Mouse (Mus musculus): Measurements from ENCODE around the gene Hes6.

Hes6 gene

DNA sequence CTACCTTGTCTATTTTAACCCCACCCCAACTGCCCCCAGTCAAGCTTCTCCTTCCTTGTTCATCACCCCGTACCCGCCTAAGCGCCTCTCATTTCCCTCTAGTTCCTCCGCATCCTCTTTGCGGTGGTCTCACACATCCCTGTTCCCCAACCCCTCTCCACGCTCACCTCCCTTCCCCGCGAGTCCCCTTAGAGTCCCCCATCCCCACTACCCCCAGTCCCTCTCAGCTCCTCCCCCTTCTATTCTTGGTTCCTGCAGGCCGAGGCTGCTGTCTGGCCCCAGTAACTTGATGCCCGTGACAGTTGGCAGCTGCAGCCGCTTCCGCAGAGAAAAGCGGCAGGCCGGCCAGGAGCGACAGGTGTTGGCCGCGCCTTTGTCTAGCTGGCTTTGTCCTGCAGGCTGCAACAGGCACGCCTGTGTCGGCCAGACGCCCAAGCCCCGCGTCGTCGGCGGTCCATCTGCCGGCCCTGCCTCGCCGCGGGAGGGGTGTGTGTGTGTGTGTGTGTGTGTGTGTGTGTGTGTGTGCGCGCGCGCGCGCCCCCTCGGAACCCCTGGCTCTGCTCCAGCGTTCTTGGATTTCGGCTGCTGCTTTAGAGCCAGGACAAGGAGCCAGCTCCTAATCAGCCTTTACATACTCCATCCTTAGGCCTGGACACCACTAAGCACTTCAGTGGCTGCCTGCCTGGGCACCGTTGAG lies at the start of gene Hes6:
Hes6 (minus strand) TSS at position 141 of the 697 bp plus-strand sequence.
- DNase-seq = peak; percentile 64

DNA sequence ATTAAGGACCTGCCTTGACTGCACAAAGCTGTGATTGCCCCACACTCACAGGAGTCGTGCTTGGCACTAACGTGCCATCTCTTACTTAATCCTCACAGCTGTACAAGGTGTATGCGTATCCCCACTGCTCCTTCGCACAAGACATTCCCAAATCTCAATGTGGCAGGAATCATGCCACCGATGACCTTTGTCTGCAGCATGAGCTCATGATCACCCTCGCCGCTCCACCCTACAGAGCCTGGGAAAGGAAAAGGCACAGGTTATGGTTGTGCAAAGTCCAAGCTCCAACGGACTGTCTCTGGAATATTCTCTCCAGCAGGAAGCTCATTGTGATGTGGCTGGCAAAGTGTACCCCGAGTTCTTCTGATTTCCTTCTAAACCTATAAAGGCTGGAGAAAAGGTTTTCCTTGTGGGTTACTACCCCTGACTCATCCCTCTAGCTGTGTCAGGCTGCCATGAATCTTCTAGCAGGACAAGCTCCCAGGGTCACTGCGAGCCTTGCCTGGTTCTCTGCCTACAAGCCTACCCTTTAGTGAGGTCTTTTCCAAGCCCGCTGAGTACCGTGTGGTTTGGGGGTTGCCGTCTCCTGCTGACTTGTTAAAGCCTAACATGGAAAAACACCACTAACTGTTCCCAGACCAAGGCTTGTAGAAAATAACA lies 49.6 kb upstream of the Hes6 start:
- no peak for DNase-seq

DNA sequence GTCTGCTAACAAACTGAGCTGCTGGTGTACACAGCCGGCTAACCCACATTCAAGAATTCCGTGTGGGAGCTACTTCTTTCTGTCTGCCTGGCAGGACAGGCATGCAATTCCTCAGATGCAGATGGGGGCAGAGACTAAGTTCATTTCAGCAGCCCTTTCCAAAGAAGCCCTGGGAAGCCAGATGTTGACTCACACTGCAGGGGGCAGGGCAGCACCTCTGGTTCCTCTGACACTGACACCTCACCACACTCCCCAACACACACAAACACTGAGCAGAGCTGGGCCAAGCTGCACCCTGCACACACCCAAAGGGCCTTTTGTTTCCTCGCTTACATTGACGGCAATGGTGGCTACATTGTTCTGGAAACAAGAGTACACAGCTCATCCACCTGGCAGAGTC lies 46.7 kb upstream of the Hes6 start:
- DNase-seq = no peak

DNA sequence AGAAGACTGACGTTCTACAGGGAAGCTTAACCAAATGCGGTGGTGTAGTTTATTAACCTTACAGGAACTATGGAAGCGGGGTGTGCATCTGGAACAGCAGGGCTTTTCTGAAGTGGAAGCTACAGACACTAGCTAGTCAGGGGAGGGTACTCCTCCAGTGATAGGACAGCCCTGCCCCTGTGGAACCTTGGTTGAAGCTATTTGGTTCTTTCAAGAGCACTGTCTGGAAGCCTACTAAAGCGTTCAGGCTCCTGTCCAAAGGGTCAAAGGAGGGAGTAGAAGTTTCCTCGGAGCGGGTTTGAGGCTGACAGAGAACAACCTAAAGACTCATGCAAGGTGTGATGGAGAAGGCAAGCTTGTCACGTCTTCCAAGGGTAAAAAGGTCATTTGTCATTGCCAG lies 46.2 kb upstream of the Hes6 start:
- DNase-seq = no peak

DNA sequence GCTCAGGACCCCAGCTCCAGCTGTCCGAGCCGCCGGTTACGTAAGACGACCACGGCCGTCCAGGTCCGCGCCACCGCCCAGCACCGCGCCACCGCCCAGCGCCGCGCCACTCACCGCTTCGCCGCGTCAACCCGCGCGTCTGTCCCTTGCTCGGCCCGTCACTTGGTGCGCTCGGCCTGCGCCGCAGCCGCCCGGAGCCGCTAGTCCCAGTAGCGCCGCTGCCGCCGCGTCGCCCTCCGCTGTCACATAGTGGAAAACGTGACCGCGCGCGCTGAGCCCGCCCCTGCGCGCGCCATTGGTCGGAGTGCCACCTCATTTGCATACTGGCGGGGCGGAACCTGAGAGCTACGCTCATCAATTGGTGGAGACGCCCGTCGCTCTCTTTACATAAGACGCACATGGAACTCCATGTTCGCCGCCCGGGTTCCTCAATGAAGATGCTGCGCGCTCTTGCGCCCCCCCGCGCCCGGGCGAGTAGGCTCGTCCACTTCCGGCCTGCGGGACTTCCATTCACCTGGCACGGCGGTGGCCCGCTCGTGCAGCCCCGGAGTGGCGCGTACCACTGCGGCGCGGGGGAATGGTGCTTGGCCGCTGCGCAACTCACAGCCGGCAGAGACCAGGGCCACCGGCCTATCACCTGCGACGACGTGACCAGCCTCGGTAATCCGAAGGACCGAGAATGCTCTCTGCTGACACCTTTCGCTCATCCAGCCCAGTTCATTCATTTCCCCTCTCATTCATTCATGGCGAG lies 45.4 kb upstream of the Hes6 start, which contains the start of gene Per2:
Per2 (minus strand) TSS at position 266 of the 751 bp plus-strand sequence.
- peak; percentile 100 for DNase-seq

DNA sequence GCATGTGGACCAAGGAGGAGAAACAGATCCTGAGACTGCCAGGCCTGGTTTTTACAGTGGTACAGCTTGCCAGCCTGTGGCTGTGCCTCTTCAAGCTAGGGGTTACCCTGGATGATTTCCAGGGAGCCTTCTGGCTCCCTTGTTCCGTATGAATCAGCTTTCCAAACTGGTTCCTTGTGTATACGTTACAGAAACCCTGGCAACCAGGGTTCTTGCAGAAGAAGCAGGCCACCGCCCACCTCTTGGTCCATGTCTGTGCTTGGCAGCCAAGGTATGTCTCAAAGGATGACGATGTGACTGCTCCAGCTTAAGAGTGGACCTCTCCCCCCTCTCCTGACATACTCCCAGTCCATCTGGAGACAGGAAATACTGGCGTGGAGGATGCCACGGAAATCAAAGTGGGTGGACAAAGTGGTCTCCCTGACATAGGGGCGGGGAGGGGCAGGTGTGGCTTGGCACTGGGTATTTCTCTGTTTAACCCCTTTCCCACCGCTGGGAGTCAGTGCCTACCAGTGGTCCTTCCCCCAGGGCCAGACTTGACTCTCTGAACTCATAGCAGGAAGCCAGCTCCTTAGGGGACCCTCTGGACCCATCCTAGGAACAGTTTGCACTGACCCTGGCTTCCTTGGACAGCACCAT lies 44.5 kb upstream of the Hes6 start:
- DNase-seq = peak; percentile 14

DNA sequence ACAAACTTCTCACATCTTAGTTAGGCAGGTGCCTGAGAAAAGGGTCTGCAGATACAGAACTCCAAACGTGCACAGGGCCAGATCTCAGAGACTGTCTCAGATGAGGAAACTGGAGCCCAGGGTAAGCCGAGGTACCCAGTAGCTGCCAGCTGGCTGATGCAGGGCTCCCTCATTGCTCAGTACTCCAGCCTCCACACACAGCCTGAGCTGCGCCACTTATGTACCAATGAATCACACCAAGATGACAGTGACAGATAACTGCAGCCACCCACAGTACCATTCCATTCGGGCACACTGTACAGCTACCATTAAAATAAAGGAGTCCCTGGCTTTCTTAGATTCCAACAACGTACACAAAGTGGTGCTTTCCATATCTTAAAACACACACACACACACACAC lies 43.9 kb upstream of the Hes6 start:
- no peak for DNase-seq

DNA sequence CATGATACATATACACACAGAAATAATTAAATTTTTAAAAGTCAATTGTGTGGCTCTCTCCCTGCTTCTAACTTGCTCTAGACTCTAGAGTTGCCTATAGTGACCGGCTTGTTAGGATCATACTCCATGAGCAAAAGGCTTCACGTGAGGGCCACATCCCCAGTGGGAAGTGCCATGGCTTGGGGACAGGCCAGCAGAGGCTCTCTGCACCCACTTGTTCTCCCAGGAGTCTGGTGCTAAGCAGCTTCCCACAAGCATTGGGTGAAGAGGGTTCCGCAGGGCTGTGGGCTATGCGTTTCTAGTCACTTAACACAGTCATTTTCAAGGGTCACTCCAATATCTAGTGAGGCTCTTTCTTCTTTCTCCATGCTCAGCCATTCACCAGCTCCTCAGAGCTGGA lies 43.3 kb upstream of the Hes6 start:
- no peak for DNase-seq

DNA sequence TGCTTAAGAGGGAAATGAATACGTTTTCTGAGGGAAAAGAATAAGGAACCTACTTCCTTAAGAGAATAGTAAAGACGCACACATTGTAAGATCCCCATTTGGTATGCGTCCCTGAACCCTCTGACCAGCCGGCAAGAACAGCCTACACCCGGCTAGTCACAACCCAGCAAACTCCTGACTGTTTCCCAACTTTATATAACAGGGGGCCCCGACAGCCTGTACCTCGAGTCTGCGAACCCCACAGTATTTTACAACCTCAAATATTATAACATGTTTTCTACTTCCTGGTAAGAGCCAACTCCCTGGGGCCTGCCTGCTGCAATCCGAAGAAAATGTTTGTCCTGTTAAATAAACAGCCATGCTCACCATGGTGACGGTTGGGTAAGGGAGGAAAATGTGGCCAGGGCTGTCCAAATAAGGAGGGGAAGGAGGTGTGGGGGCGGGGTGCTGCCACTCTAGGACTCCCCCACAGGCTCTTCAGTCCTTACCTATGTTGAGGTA lies 42.5 kb upstream of the Hes6 start:
- DNase-seq = no peak

DNA sequence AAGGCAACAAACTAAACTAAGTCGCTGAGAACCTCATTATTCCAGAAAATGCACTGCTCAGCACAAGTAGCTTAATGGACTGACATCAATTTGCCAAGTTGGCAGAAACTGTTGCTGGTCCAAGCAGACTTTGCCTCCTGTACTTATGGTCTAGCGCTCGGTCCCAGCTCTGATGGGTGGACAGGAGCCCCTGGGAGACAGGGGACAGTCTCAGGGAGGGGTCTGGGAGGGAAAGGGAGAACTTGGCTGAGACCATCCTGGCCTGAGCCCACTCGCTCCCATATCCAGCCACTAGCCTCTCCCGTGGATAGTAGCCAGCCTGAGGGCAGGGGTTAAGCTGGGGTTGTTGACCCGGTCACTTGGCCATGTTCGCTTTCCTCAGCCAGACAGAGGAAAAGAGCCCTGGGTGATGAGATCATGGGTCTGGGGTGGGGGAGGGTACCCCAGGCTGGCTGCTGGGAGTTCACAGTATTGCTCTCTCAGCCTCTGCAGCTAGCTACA lies 41.9 kb upstream of the Hes6 start:
- DNase-seq = no peak

DNA sequence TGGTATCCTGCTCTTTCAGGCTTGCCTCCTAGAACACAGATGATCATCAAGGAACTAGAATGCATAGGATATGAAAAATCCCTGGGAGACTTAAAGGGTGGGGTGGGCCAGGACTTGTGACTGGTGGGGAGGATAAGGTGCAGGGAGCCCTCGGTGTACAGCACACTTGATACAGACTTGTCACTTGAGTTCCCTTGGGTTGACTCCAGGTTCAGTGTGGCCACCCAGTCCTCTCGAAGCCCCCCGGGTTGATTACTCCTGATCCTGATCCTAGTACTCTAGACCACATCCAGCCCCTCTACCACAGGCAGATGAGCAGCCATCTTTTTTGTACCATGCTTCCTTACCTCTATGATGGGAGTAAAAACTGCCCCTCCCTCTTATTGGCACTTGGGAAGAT lies 41.1 kb upstream of the Hes6 start:
- no peak for DNase-seq

DNA sequence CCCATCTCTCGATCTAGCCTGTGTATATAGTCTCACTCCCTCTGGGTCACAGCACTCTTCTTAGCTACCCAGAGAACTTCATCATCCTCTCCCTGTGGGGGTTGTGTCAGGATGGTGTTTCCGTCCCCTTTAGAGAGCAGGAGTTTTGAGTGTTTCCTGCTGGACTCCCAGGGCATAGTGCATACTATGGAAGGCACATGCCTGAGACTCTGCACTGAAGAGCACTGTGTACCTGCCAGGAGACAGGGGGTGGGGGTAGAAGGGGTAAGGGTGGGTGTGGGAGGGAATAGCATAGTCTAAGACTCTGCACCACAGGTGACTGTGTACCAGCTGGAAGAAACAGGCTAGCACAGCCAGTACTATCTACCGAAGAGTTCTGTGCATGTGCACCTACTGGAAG lies 40.5 kb upstream of the Hes6 start:
- DNase-seq = no peak

DNA sequence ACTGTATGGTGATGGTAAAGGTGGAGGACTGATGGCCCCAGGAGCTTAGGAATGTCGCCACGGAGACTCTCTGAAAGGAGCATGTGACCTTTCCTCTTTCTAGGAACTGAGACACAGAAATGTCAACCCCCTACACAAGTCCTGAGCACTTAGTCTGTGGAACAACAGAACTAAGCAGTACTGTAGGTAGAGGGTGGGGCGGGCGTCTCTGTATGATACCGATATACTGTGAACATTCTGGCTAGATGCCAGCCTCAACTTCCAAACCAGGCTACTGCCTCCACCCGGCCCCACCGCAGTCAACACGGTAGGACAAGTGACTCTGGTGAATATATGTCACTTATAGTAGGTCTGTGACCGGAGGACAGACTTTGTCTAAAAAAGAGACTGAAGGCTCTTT lies 40.1 kb upstream of the Hes6 start:
- no peak for DNase-seq

DNA sequence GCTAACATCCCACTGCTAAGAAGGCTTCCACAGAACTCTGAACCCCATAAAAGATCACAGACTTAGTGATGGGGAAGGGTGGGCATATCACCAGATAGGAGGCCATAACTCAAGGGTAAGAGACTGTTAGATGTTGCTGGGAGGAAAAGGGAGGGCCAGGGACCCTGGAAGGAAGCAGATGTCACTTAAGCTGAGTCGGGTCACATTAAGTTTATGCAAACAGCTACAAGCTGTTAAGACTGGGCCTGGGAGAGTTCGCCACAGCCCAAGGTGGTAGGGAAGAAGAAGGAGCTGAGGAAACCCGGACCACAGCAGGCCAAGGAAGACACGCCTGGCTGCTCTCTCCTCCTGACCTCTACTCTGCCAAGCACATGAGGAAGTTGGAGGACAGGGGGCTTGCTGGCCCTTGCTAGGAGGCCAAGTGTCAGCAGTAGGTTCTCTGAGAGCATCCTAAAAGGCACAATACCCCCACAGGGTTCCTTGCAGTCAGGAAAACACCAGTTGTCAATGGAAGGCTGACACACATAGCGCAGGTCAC lies 37.8 kb upstream of the Hes6 start:
- DNase-seq = no peak

DNA sequence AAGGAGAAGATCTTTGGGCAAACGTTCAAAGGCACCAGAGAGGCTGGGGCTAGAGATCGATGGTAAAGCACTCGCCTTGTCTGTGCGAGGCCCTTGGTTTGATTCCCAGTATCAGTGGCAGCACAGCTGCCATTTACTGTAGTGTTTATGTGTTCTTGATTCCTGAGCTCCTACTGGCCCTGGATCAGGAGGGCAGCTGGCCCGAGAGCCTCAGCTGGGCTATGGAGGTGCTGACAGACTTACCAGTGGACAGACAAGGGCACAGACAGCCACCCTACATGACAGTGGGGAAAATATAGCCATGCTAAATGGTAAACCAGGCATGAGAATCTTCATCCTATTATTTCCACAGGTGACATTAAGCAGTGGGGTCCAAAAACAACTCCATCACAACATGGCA lies 37.0 kb upstream of the Hes6 start:
- no peak for DNase-seq

DNA sequence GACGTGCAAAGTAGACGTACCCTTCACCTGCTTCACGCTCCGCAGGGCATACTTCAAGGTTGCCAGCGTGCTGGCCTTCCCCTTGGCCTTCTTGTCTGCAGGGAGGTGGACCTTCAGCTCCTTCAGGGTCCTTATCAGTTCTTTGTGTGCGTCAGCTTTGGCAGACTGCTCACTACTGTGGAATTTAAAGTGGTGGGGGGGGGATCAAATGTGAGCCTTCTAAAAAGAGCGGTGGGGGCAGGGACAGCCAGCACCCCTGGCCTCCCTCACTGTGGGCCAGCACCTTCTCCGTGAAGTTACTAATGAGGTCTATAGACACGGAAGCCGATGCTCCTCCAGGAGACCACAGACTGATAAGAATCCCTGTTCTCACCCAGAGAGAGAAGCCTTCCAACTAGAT lies 34.9 kb upstream of the Hes6 start:
- DNase-seq = no peak

DNA sequence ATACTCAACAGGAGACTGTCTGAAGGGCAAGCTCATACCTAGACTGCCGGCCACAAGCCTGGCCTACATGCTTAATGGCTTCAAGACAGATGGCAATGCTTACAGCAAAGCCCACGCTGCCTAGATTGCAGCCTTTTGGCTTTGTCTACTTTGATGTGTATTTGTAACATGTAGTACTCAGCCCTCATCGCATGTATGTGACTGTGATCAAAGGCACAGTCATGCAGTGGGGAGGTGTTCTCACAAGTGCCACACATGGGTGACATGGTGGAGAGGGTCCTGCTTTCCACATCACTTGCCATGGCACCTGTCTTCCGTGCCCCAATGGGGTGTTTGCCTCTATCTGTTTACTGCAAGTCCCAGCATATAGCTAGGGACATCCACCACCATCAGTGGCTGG lies 32.7 kb upstream of the Hes6 start:
- no peak for DNase-seq

DNA sequence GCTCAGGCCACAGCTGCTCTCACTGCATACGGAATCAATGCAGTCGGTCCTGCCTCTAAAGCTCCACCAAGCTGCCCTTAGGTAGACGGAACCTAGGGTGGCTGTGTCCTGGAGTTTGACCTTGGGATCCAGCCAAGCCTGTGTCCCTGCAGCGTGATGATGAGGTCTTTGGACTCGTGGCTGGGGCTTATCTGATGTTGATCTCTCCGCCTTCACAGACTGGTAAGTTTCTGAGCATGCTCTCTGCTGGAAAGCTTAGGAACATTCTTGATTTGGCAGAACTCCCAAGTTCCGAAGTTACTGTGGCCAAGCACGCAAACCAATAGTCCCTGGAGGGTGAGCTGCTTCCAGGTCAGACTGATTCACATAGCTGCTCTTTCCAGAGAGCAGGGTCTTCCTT lies 32.2 kb upstream of the Hes6 start:
- DNase-seq = no peak

DNA sequence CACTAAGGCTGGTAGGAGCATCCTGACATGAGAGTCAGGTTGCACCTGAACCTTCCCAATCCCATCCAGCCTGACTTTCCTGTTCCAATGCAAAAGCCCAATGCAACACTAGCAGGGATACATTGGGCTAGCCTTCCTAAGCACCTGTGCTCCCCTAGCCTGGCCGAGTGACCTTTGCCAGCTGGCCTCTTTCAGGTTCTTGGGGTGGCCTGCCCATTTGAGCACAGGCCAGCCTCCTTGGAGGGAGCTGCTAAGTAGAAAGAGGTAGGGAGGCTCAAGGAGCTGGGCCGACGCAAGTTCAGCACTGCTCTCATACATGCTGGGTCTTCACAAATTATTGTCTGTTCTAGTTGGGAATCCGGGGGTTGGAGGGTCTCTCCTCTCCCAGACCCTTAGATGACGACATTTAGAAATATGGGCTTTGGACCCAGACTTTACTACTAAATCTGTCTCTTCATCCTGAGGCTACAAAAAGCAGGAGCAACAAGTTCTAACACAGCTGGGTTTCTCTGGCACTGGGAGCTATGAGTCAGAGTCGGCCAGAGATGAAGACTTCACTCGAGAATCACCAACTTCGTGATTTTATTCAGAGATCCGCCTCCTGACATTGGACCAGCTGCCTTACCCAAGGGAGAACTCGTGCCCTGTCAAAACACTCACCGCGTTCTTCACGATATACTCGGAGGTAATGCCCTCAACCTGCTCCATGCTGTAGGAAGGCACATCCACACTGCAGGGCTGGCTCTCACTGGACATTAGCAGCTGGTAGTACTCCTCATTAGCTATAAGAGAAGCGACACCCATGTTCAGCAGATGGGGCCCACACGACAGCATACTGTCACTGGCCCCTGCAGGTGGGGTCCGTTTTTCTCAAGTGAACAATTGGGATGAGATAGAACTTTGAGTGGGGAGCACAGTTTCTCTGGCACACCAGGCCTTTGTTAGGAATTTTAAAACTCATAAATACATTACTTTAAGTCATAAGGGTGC lies 31.3 kb upstream of the Hes6 start:
- DNase-seq = no peak

DNA sequence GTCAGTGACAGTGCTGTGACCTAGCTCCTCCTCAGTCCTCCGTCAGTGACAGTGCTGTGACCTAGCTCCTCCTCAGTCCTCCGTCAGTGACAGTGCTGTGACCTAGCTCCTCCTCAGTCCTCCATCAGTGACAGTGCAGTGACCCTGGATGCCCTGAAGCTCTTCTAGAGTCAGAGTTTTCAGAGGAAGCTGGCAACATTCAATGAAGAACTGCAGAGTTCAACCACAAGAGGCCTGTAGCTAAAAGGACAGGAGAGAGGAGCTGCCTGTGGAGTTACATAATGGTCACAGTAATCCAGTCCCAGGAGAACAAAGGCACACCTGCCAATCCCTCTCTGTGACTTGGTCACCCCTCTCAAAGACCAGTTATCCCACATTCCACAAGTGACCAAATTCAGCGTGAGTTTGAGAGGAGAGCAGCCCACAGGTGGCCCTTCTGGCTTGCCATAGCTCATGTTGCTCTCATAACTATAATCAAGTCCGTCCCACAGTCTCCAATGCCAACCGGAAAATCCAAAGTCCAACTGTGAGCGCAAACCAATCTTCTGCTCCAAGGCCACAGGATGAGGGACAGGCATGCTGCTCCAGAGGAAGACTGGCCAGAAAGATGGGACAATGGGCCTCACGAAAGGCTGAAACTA lies 28.6 kb upstream of the Hes6 start:
- no peak for DNase-seq

DNA sequence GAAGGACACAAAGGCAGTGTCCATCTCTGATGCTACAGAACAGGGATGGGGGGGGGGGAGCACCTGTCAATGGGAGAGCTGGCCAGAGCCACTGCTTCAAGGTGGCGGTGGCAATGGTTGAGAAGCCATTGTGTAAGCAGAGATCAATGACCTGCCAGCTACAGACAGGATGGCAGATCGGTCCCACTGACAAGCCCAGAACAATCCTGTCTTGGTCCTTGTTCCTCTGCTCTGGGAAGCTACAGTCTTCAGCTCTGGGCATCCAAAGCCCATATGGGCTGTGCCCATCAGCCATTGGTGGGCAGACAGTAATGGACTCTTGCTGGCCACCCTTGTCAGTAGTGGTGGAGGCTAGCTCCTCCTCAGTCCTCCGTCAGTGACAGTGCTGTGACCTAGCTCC lies 28.0 kb upstream of the Hes6 start:
- no peak for DNase-seq

Data from thymus, postnatal 25 days (tissue).